Mouse (Mus musculus) thymus, postnatal 25 days (tissue): ENCODE results near the gene Zdhhc5.
"Not testable (repeated sequence)": the region's sequence is repeated elsewhere in the genome, so short reads cannot be mapped to it uniquely, and the experiment has no call there.

Experiments used
- DNase-seq: peaks from one replicate; pipeline ENCODE4 v3.0.0; 2022

Zdhhc5 gene

DNA sequence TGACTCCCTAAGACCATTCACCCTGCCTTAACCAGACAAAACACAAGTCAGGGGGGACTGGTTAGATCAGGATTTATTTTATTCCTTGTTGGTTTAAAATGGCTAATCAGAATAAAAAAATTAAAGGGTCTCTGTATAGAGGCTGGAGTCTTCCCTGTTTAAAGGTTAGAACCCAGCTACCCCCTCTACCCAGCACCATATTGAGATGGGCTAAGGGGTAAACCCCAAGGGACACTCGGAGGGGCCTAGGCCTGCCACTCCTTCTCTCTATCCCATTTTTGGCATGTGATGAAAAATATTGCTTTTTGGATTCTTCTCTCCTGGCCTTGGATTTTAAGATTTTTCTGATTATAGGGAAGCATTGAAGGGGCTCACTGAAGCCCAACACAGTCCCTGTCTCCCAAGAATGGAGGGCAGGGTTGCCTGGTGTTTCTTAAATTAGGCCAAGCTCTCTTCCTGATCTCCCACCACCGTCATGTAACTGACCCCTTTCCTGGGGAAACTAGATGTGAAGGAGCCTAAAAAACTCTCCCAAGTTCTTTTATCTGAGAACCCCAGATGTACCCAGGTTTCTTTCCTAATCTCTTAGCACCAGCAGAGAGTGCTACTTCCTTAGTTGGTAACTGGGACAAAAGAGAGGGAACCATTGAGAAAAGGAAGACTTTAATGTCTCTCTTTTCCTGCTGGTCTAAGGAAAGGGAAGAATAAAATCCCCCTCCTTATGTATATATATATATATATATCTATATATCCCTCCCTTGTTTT lies 26.7 kb downstream of the Zdhhc5 start:
- DNase-seq = no peak

DNA sequence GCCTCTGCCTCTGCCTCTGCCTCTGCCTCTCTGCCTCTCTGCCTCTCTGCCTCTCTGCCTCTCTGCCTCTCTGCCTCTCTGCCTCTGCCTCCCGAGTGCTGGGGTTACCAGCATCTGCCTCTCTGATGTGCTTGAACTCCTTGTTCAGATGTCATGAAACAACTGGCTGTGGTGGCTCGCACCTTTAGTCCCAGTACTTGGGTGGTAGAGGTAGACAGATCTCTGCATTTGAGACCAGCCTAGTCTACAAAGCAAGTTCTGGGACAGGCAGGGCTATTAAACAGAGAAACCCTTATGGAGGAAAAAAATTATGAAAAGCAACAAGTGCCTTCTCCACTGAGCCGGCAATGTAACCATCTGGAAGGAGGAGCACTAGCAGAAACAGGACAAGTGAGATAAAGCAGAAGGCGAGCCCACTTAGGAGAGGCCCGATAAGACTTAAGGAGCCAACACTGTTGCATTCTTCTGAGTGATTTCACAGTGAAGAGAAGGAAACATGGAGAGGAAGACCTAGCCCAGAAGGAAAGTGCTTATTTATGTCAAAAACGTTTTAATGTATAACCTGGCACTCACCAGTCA lies 32.3 kb downstream of the Zdhhc5 start:
- no peak for DNase-seq

DNA sequence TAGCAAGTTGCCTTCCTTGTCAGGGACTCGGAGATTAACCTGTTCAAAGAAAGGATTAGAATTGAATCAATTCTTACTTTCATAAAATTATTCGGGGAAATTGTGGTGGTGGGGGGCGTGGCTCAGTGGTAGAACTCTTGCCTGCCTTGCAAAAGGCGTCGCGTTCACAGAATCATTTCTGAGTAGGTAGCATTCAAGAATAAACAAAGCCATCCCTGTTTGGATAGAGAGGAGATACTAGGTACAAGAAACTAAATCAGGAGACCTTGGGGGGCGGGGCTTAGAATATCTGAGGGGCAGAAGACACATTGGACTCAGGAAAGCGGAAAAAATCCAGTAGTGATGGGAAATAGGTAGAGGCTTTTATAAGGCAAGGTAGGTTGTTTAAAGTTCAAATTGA lies 36.0 kb downstream of the Zdhhc5 start, which contains the start of gene Tmx2:
Gene Tmx2 (minus strand): TSS at position 125 of the 400 bp plus-strand sequence.
- no peak for DNase-seq

DNA sequence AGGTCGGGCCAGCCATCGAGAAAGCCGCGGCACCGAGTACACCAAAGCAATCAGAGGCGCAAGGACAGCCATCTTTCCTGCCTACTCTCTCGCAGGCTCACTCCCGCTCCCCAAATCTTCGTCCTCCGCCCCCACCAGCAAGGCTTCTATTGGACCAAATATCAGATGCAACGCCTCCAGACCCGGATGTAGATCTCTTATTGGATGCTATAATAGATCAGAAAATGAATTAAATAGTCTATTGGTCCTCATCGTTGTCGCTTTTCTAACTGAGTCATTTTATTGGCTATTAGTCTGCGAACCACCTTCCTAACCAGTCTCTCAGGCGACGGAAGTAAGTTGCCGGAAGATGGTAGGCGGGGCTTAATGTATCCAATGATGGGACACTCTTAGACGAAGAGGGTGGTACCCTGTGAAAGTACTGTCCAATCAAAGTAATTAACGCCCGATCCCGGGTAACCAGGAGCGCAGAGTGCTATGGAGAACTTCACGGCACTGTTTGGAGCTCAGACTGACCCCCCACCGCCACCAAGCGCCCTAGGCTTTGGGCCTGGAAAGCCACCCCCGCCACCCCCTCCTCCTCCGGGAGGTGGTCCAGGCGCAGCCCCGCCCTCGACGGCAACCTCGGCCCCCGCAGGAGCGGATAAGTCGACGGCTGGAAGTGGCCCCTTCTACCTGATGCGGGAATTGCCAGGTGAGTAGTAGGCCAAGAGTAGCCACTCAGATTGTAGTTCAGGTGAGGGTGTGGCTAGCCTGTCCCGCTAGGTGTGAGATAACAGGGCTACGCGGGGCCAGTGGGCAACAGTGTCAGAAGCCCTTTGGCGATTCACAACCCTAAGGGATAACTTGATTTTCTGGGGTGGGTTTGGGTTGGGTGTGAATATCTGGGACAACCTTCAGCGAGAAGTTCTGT lies 36.8 kb downstream of the Zdhhc5 start, which contains the start of the genes Gm28635 and Med19:
Gene Gm28635 (minus strand): TSS at position 74 of the 913 bp plus-strand sequence.
Gene Med19 (plus strand): TSS at position 435 of the 913 bp plus-strand sequence.
- DNase-seq = peak; percentile 88

DNA sequence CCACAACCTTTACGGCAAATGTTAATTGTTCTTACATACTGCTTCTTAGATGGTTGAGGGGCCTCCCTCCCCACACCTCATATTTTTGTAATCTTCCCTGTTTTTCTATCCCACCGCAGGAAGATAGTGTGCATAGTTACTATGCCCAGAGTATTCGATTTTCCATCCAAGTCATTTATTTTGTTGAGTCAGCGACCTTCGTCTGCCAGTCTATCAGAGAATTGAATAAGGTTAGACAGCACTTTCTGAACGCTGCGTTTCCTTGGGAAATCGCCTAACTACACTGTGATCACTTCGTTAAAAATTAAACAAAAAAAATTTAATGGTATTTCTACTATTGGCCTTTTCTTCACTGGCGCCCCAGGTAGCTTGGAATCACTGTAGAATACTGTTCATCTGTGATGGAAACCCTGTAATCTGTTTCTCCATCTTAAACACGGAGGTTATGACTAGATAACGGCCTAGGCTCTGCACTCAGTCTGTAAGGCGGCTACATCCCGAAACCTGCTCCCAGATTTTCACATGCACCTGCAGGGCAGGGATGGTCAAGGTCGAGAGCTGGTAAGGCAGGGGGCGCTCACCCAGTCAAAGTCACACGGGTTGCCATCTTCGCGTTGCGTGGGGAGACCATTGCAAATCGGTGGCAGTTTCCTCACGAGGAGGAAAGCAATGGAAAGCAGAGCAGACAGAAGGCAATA lies 37.6 kb downstream of the Zdhhc5 start:
- no peak for DNase-seq

DNA sequence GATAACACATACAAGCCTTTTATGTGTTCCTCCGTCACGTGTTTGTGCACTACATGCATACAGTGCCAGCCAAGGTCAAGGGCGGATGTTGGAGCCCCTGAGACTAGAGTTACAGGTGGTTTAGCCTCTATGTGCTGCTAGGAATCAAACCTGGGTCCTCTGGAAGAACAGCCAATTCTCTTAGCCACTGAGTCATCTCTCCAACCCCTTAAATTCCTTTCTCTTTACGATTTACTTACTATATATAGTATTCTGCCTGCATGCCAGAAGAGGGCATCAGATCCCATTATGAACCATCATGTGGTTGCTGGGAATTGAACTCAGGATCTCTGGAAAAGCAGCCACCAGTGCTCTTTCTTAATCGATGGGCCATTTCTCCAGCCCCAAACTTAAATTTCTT lies 43.4 kb downstream of the Zdhhc5 start:
- not testable (repeated sequence) for DNase-seq

DNA sequence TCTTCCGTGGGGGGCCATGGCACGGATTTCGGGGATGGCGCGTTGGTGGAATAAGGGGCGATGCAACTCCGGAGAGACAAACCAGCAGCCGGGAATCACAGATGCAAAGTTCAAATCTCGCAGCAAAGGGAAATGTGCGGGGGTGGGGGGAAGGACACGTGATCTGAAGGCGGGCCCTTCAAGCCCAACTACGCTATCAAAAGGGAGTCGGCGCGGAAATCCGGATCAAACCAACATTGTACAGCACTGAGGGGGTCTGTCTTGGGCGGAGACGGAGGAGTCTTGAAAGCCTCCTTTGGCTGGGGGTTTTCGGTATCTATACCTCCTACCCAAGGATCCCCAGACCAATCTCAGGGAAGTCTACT lies 44.4 kb downstream of the Zdhhc5 start, which contains the start of gene Selenoh:
Gene Selenoh (minus strand): TSS at position 202 of the 365 bp plus-strand sequence.
- DNase-seq = peak; percentile 88

DNA sequence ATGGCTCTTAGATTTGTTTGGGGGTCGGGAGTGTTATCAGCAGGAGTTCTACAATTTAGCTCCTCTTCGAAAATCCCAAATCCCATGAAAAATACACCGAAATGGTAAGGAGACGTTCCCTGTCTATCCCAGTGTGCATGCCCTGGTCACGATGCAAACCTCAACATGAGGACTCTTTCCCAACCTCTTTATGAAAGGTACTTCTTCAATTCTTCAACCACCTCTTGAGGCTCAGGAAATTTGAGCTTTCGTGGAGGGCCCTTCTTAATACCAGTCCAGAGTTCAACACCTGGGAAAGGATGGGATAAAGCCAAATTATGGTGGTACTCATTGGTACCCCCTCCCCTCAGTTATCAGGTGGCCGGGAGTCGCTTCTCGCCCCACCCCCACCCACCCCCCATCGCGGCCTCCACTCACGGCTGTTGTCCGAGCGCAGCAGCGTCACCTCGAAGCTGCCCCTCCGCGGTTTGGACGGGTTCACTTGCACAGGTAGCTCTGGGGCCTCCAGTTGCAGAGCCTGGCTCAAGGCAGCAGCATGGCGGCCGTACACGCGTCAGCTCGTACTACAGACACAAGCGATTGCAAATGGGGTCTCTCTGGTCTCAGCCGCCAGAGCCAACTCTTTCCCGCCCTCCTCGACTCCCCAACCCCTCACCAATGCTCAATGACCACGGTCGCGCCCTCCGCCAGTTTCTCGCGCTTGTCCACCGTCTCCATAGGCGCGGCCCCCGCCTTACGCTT lies 45.0 kb downstream of the Zdhhc5 start:
- DNase-seq = no peak

DNA sequence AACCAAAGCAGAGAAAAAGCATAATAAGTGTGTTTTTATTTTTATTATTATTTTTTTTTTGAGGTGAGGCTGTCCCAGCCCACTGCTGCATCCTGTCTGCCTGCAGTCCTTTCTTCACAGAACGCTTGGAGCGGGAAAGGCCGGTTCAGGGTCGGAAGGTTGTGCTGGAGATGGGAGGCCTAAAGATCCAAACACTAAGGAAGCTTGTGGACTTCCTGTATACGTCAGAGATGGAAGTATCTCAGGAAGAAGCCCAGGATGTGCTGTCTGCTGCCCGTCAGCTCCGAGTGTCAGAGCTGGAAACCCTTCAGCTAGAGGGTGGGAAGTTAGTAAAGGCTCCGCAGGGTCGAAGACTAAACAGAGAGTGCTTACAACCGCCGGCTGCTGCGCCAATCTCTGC lies 48.9 kb downstream of the Zdhhc5 start:
- no peak for DNase-seq

DNA sequence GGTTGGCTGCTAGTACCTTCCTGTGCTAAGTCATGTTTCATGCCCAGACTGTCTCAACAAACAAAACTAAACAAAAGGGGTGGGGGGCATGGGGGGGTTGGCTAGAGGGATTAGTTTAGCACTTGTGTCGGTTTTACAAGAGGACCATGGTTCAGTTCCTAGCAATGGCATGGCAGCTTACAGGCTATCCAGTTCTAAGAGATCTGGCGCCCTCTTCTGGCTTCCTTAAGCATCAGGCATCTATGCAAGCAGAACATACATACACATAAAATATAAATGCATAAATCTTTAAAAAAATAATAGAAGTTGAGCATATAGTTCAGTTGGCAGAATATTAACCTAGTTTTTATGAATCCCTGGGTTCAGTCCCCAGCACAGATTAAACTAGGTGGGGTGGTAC lies 52.1 kb downstream of the Zdhhc5 start:
- DNase-seq = peak; percentile 54

DNA sequence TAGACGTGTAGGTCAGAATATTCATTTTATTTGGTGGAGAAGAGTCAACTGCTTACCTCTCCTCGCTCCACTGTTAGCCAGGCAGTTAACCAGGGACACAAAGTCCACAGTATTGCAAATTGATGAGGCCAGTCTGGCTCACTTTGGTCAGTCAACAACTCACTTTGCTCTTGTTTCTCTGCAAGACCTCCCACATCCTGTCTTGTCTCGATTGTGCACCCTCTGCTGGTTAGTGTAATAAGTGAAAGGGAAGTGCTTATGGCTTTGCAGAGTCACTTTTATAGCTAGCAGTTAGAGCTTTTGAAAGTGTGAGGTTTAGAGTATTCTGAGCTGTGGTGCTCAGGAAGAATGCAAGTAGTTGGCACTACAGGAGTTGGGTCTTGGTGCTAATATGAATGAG lies 54.7 kb downstream of the Zdhhc5 start:
- DNase-seq = peak; percentile 48

DNA sequence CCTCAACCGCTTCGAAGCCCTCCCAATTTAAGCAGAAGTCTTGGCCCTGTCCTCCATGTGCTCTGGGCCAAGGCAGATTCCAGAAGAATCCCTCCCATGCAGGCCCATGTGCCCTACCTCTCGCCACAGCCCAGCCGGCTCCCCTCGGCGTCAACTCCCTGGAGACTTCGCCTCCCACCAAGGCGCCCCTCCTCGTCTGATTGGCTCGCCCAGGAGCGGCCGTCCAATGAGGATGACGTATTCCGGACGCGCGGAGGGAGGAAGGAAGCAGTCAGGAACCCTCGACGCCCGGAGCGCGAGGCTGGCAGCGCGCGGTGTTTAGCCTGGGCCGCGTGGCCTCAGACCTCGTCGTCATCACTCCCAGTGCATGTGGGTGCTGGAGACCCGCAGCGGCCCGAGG lies 56.2 kb downstream of the Zdhhc5 start, which contains the start of gene Btbd18:
Gene Btbd18 (plus strand): TSS at position 274 of the 400 bp plus-strand sequence.
- DNase-seq = no peak

DNA sequence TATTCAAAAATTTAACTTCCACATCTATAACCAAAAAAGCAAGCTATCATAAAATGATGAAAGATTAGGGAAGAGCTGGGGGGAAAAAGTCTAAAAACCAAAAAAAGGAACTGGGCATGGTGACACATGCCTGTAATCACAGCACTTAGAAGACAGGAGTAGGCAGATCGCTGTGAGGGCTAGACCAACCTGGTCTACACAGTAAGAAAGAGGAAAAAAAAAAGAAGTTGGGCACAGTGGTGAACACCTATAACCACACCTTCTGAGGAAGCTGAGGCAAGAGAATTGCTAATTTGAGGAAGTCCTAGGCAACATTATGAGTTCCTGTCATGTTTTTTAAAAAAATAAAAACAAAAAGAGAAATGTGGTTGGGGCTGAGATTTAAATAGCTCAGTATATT lies 59.1 kb downstream of the Zdhhc5 start:
- DNase-seq = no peak

DNA sequence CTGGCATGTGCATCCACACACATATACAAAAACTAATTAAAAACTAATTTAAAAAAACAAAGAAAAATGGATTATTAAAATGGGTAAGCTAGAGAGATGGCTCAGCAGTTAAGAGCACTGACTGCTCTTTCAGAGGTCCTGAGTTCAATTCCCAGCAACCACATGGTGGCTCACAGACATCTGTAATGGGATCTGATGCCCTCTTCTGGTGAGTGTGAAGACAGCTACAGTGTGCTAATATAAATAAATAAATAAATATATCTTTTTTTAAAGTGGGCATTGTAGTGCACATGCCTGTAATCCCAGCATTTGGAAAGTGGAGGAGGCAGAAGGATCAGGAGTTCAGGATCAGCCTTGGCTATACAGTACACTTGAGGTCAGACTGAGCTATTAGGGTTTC lies 61.6 kb downstream of the Zdhhc5 start:
- no peak for DNase-seq

DNA sequence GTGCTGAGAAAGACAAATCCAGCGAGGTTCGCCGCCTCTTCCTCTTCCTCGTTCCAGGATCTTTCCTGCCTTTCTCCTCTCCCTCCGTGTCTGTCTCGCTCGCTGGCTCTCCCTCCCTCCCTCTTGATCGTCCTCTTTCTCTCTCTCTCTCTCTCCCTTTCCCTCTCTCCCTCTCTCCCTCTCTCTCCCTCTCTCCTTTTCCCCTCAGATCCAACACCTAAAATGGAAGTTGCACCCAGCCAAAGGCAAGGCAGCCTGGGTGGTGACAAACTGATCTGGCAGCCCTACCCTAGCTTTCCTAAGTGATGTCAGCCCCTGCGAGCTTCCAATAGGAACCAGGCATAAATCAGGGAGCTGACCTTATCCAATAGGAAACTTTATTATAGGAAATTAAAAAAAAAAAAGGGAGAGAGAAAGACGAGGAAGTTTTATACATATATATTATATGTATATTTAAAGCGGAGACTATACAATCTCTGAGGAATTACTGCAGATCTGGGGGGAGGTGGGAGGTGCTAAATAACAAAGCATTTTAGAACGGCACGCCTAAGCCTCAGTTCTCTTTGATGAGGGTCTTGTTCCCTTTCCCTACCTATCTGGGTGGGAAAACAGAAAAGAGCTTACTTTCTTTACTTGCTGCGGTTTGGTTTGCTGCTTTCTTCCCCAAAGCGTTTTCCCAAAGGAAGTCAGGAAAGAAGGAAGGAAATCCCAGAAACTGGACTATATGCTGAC lies 64.3 kb downstream of the Zdhhc5 start, which contains the start of gene Ctnnd1:
Gene Ctnnd1 (minus strand): TSS at position 302 of the 732 bp plus-strand sequence.
- DNase-seq = no peak

DNA sequence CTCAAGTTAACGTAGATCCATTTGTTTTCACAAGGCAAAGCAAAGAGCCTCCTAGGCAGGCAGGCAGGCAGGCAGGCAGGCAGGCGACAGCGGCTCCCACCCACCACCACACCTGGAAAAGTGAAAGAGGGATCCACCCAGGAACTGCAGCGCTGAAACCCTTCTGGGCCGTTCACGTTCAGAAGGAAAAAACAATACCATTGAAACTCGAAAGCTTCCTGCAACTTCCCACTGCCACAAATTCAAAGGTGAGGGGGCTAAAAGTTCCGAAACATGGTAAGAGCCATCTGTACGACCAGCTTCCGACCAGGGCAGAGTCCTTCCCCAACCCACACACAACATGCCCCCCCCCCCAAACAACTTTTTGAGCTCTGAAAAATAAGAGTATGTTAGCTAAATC lies 65.3 kb downstream of the Zdhhc5 start:
- no peak for DNase-seq

DNA sequence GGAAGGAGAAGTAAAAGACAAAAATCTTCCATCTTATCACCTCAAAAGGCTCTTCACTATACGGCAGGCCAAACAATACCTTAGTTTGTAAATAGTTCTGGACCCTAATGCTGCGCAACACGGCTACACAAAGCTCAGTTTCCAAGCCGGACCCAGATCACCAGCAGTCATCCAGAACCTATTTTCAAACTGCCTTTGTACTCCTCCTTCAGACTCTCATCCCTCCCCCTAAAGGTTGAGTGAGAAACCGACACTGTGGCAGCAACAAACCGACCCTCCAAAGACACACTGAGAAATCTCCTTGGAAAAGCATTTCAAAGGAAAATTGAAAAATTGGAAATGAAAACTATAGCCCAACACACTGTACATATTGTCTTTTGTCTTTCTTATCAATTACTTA lies 66.6 kb downstream of the Zdhhc5 start:
- no peak for DNase-seq

DNA sequence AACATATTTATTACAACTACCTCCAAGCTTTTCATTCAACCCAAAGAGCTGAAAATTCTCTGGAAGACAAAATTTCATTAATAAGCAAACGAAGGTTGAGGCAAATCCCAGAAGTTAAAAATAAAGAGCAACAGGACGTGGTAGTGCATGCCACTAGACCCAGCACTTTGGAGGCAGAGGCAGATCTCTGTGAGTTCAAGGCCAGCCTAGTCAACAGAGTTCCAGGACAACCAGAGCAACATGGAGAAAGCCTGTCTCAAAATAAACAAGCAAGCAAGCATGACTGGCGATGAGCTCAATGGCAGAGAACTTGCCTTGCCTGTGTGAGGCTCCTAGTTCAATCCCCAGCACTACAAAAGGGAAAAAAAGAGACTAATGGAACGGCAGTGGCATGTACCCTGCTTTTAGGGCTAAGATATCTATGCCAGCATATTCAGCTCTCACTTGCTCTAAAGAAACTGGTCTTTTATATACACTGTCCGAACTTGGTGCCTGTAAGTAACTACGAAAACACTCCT lies 67.9 kb downstream of the Zdhhc5 start:
- no peak for DNase-seq

DNA sequence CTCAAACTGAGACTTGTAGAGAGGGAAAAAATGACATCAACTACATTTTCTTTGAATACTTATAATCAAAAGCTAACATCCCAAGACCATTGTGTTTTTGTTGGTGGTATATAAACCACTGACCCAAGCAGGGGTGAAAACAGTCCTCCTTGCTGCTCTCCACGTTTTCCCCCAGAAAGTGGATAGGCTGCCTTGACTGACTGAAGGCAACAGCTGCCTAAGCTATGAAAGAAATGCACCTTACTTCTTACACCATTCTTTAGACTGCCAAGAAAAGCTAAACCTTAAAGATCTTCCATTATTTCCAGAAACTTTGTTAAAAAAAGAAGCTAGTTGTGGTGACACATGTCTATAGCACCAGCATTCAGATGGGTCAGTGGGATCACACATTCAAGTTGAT lies 68.8 kb downstream of the Zdhhc5 start:
- no peak for DNase-seq

DNA sequence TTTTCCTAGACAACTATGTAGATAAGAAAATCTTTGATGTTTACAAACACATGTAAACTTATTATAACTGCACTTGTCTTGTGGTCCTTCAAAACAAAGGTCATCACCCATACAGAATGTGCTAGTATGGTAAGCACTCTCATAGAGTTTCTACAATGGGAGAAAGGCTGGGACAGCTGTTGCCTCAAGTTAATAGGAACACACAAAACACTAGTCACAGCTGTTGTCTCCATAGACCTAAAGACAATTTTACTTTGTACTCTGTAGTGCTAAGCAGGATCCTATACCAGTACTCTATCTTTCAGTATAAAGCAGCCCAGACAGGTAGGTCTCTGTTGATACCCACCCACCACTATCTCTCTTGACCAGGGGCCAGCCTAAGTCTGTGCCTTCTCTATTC lies 74.1 kb downstream of the Zdhhc5 start:
- DNase-seq = no peak
